Mouse (Mus musculus): ENCODE results near the gene Prl8a2.

GRCm38 (mm10) chr13:27334989-27335388, 10.5 kb upstream of the Prl8a2 start:
- TF ChIP-seq CTCF (conservative IDR thresholded peaks at IDR 0.05; ENCODE audit: low read length) (no peak), POU5F1 (IDR thresholded peaks at IDR 0.05; ENCODE audit: borderline replicate concordance, low read length) (no peak), NANOG (IDR thresholded peaks at IDR 0.05; ENCODE audit: borderline replicate concordance, low read length) (no peak)

All from E14TG2a.4 (cell line).